Mouse (Mus musculus) myocyte (in vitro differentiated cells): ENCODE data around the gene Gpi1. TPM values are rescaled to one million over a fixed set of nuclear protein-coding genes. Genes with fewer than 3 reads are reported as not detected.

Experiments
- H3K27me3 ChIP-seq: one replicate; pipeline ENCODE4 v1.6.1; 2011; ENCODE audit not compliant: control insufficient read depth, insufficient read depth, insufficient read length
- H3K36me3 ChIP-seq: one replicate; pipeline ENCODE4 v1.6.1; 2011; ENCODE audit not compliant: control insufficient read depth, insufficient read depth
- H3K4me2 ChIP-seq: one replicate; pipeline ENCODE4 v1.6.1; 2011; ENCODE audit warnings: low read depth, control low read depth
- H3K4me3 ChIP-seq: one replicate; pipeline ENCODE4 v1.5.1; 2011; ENCODE audit warnings: mild to moderate bottlenecking, control low read depth, moderate library complexity
- H3K79me2 ChIP-seq: one replicate; pipeline ENCODE4 v1.6.1; 2011; ENCODE audit not compliant: control insufficient read depth, insufficient read depth
- H3ac ChIP-seq: one replicate; pipeline ENCODE4 v1.6.1; 2011; ENCODE audit not compliant: control insufficient read depth, insufficient read length
- CEBPB ChIP-seq: IDR thresholded peaks from 2 replicates; pipeline ENCODE4 v1.6.1; 2011; ENCODE audit warnings: mild to moderate bottlenecking, moderate library complexity; ENCODE audit not compliant: poor library complexity, insufficient read depth, severe bottlenecking
- E2F4 ChIP-seq: IDR thresholded peaks from one replicate; pipeline ENCODE4 v1.6.1; 2011; ENCODE audit warnings: mild to moderate bottlenecking, control low read depth, moderate library complexity; ENCODE audit not compliant: insufficient read depth
- MAX ChIP-seq: IDR thresholded peaks from one replicate; pipeline ENCODE4 v1.6.1; 2011; ENCODE audit warnings: low read depth, mild to moderate bottlenecking, control low read depth
- MYOD1 ChIP-seq, 3 experiments: IDR thresholded peaks; one replicate each; pipeline ENCODE4 v1.6.1; 2011; ENCODE audit warnings: control low read depth in 2 of 3, low read depth in 2 of 3, mild to moderate bottlenecking in 2 of 3, moderate library complexity in 1 of 3; ENCODE audit not compliant: insufficient read length in 2 of 3, control insufficient read depth in 1 of 3
- MYOG ChIP-seq, 3 experiments: IDR thresholded peaks; one replicate each; pipeline ENCODE4 v1.6.1; 2011; ENCODE audit warnings: control low read depth in 2 of 3, low read depth in 2 of 3, mild to moderate bottlenecking in 2 of 3; ENCODE audit not compliant: insufficient read length in 2 of 3, control insufficient read depth in 1 of 3, insufficient read depth in 1 of 3
- POLR2A ChIP-seq: IDR thresholded peaks from one replicate; pipeline ENCODE4 v1.6.1; 2011; ENCODE audit warnings: low read depth, mild to moderate bottlenecking, control low read depth, moderate library complexity; ENCODE audit not compliant: insufficient read length
- POLR2AphosphoS2 ChIP-seq: IDR thresholded peaks from one replicate; pipeline ENCODE4 v1.6.1; 2011; ENCODE audit warnings: low read depth, control low read depth; ENCODE audit not compliant: insufficient read length
- REST ChIP-seq: IDR thresholded peaks from one replicate; pipeline ENCODE4 v1.6.1; 2011; ENCODE audit warnings: mild to moderate bottlenecking, control low read depth, moderate library complexity; ENCODE audit not compliant: insufficient read depth, insufficient read length
- SRF ChIP-seq: IDR thresholded peaks from one replicate; pipeline ENCODE4 v1.6.1; 2011; ENCODE audit warnings: low read depth; ENCODE audit not compliant: control insufficient read depth, insufficient read length
- TCF12 ChIP-seq: IDR thresholded peaks from one replicate; pipeline ENCODE4 v1.6.1; 2011; ENCODE audit warnings: mild to moderate bottlenecking, control low read depth; ENCODE audit not compliant: poor library complexity, insufficient read depth, severe bottlenecking
- TCF3 ChIP-seq: IDR thresholded peaks from one replicate; pipeline ENCODE4 v1.6.1; 2011; ENCODE audit warnings: low read depth, control low read depth; ENCODE audit not compliant: insufficient read length
- USF1 ChIP-seq: IDR thresholded peaks from one replicate; pipeline ENCODE4 v1.6.1; 2011; ENCODE audit warnings: low read depth, mild to moderate bottlenecking, control low read depth, moderate library complexity
- polyA plus RNA-seq: library from polyadenylated mRNA; unstranded; fragments of >200 nt; fragmentation: generic; extraction: Trizol; gene quantifications from one replicate; pipeline ENCODE4 v1.2.1, GENCODE M21; 2012; ENCODE audit warnings: missing spikeins

Gpi1 gene
- polyA plus RNA-seq, 1 experiment: 671 TPM

- H3K79me2 ChIP-seq: no peaks in the 10 kb centered on the region
- H3ac ChIP-seq: no peak overlapping the region
- no peaks in the 10 kb centered on the region for H3K27me3 ChIP-seq
- TF ChIP-seq MYOG (IDR thresholded peaks at IDR 0.05; ENCODE audit: control insufficient read depth in 1 of 3, insufficient read depth in 1 of 3, insufficient read length in 2 of 3, low read depth in 2 of 3): peak in 1 of 3 experiments; percentile 35
- no peak for TF ChIP-seq POLR2AphosphoS2
- no peak for TF ChIP-seq USF1
- no peak for TF ChIP-seq POLR2A
- no peak for TF ChIP-seq CEBPB
- peak in 2 of 3 experiments; percentile 33 to 39 for TF ChIP-seq MYOD1 (IDR thresholded peaks at IDR 0.05; ENCODE audit: control insufficient read depth in 1 of 3, insufficient read length in 2 of 3, low read depth in 2 of 3)
- no peak for TF ChIP-seq E2F4
- no peak overlapping the region for H3K4me3 ChIP-seq
- H3K4me2 ChIP-seq: no peak overlapping the region
- H3K36me3 ChIP-seq: peaks cover 33% of the 10 kb centered on the region
Observed at GRCm38 (mm10) chr7:34238086-34238485, 8.0 kb upstream of the Gpi1 start.

GRCm38 (mm10) chr7:34235602-34236001 lies 5.5 kb upstream of the Gpi1 start:
- no peak for TF ChIP-seq POLR2AphosphoS2
- TF ChIP-seq MYOG (IDR thresholded peaks at IDR 0.05; ENCODE audit: control insufficient read depth in 1 of 3, insufficient read depth in 1 of 3, insufficient read length in 2 of 3, low read depth in 2 of 3): no peak
- TF ChIP-seq POLR2A: no peak
- no peak for TF ChIP-seq SRF
- no peak for TF ChIP-seq MYOD1 (IDR thresholded peaks at IDR 0.05; ENCODE audit: control insufficient read depth in 1 of 3, insufficient read length in 2 of 3, low read depth in 2 of 3)
- TF ChIP-seq CEBPB: no peak
- TF ChIP-seq REST: no peak
- TF ChIP-seq MAX: no peak
- no peak for TF ChIP-seq USF1
- TF ChIP-seq TCF12: no peak
- H3K4me3 ChIP-seq: no peak overlapping the region
- H3ac ChIP-seq: no peak overlapping the region
- H3K4me2 ChIP-seq: no peak overlapping the region
- H3K27me3 ChIP-seq: no peaks in the 10 kb centered on the region
- no peaks in the 10 kb centered on the region for H3K79me2 ChIP-seq
- H3K36me3 ChIP-seq: peaks cover 22% of the 10 kb centered on the region

- Histone ChIP-seq H3K4me2 (peak overlapping the region; percentile 95), H3K4me3 (peak overlapping the region; percentile 41), H3K27me3 (no peaks in the 10 kb centered on the region), H3K79me2 (peaks cover 1% of the 10 kb centered on the region), H3ac (peak overlapping the region; percentile 24), H3K36me3 (peaks cover 16% of the 10 kb centered on the region)
- TF ChIP-seq POLR2AphosphoS2 (peak; percentile 34), POLR2A (no peak), MYOG (IDR thresholded peaks at IDR 0.05; ENCODE audit: control insufficient read depth in 1 of 3, insufficient read depth in 1 of 3, insufficient read length in 2 of 3, low read depth in 2 of 3) (no peak)
Observed at GRCm38 (mm10) chr7:34234610-34235561, 4.8 kb upstream of the Gpi1 start.

- peaks cover 9% of the 10 kb centered on the region for H3K36me3 ChIP-seq
- H3K4me3 ChIP-seq: peak overlapping the region; percentile 41
- TF ChIP-seq SRF: peak; percentile 50
- peak in 2 of 3 experiments; percentile 81 to 93 for TF ChIP-seq MYOD1 (IDR thresholded peaks at IDR 0.05; ENCODE audit: control insufficient read depth in 1 of 3, insufficient read length in 2 of 3, low read depth in 2 of 3)
- no peak for TF ChIP-seq CEBPB
- TF ChIP-seq MYOG (IDR thresholded peaks at IDR 0.05; ENCODE audit: control insufficient read depth in 1 of 3, insufficient read depth in 1 of 3, insufficient read length in 2 of 3, low read depth in 2 of 3): peak in 2 of 3 experiments; percentile 65 to 71
- TF ChIP-seq POLR2A: peak; percentile 86
- peak; percentile 99 for TF ChIP-seq POLR2AphosphoS2
- no peak for TF ChIP-seq REST
- no peak for TF ChIP-seq TCF12
- TF ChIP-seq TCF3: peak; percentile 9
- H3K27me3 ChIP-seq: no peaks in the 10 kb centered on the region
- peaks cover 9% of the 10 kb centered on the region for H3K79me2 ChIP-seq
- H3ac ChIP-seq: peak overlapping the region; percentile 24
- peak overlapping the region; percentile 99 for H3K4me2 ChIP-seq
Observed at GRCm38 (mm10) chr7:34233909-34234609, 3.9 kb upstream of the Gpi1 start.
